Mouse (Mus musculus) T-helper 17 cell (primary cell): Measurements from ENCODE around the gene Grin2b.
"Not testable (repeated sequence)": the region's sequence is repeated elsewhere in the genome, so short reads cannot be mapped to it uniquely, and the experiment has no call there.

Experiments used
- in situ Hi-C, 2 experiments: fragments of 300-600 bp; cut with MboI, MseI; formaldehyde crosslinking; loops; 1 replicate in 1 of 2; 2 replicates in 1 of 2; pipeline ENCODE4 v1.15.1; 2025; ENCODE audit warnings: high pct_unique_total_duplicates in 2 of 2

Gene Grin2b

GRCm38 (mm10) chr6:135703655-135704054 lies 469.7 kb downstream of the Grin2b start:
- in situ Hi-C loops: no loop called here

GRCm38 (mm10) chr6:135701361-135701760 lies 471.9 kb downstream of the Grin2b start:
- in situ Hi-C loops: no loop called here

- in situ Hi-C loops: no loop called here
Measured at GRCm38 (mm10) chr6:135700717-135701345, 472.5 kb downstream of the Grin2b start.

DNA sequence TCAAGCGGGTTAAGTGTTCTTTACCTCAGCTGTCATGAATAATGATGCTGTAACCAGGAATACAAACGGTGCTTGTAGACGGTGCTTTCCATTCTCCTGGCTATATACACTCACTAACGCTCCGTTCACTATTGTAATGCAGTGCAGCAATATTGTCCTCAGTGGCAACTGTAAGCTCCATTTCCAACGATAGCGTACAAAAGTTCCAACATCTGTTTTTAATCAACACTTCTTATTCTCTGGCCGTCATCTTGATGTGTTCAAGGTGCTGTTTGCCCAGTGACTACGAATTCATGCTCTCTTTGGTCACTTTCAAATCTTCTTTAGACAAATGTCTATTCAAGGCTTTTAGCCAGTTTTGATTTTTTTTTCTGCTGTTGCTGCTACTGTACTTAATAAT lies 480.8 kb downstream of the Grin2b start:
- in situ Hi-C loops: no loop called here

DNA sequence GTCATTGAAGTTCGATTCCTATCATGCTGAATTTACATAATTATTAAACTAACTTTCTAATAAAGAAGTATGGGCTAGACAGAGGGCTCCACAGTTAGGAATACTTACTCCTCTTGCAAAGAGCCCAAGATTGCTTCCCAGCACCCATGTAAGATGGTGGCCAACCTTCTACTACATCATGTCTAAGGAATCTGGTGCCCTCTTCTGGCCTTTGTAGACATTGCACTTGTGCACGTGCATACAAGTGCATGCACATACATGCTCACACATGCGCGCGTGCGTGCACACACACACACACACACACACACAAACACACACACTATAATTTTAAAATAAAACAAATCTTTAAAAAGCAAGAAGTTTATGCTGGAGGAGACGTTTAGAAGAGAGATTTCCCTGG lies 481.8 kb downstream of the Grin2b start:
- in situ Hi-C loops: no loop called here

DNA sequence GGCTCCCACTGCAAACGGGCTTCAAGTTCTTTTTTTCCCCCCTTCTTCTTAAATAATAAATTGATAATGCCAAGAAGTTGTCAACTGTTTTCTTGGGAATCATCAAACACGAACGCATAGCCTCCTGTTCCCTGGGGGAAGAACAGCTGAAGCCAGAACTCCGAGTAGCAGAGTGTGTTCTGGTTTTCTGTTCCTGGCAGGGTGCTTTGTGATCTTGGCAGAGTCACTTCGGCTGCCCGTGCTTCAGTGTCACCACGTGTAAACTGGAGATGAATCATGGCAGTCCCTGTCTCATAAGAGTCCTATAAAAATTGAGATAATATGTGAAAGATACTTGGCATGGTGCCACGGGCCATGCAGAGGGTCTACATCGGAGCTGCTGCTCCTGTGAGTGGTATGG lies 485.4 kb downstream of the Grin2b start:
- in situ Hi-C loops: no loop called here

- in situ Hi-C loops: no loop called here
Measured at GRCm38 (mm10) chr6:135684206-135684605, 489.1 kb downstream of the Grin2b start.

- in situ Hi-C loops: not testable (repeated sequence)
Measured at GRCm38 (mm10) chr6:135681423-135681822, 491.9 kb downstream of the Grin2b start.

- in situ Hi-C loops: no loop called here
Measured at GRCm38 (mm10) chr6:135680105-135680710, 493.1 kb downstream of the Grin2b start.

DNA sequence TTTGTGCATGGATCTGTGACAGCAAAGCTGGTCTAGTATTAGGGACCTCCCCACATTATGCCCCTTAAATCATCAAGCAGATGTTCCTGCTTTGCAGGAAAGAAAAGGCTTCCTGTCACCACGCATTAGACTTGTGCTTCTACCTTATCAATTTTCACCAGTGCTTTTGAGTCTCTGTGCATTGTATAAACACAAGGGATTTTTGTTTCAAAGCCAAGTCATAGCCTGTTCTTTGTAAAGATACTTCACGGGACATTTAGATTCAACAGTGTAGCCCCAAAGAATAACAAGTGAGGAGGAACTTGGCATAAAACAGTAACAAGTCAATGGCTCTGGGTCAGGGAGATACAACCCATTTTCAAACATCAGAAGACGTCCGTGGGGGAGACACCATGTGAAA lies 498.9 kb downstream of the Grin2b start:
- in situ Hi-C loops: no loop called here

- in situ Hi-C loops: no loop called here
Measured at GRCm38 (mm10) chr6:135672003-135672402, 501.3 kb downstream of the Grin2b start.
